Mouse (Mus musculus) G1E (cell line): ENCODE measurements around the gene Aldh1b1.

ENCODE experiments used
- CTCF ChIP-seq: IDR thresholded peaks from 2 replicates; pipeline ENCODE4 v1.5.1; 2012; ENCODE audit warnings: low read depth, low read length, inconsistent platforms, mixed read lengths
- GATA1 ChIP-seq: IDR thresholded peaks from 2 replicates; pipeline ENCODE4 v1.6.1; 2012; ENCODE audit warnings: borderline replicate concordance, low read length, inconsistent platforms, mixed read lengths

GRCm38 (mm10) chr4:45770638-45771033, 28.2 kb upstream of the Aldh1b1 start:
- no peak for TF ChIP-seq GATA1
- no peak for TF ChIP-seq CTCF
